Mouse (Mus musculus) urinary bladder, postnatal 36 days (tissue): Measurements from ENCODE around the gene Grin3b.
"Not testable (repeated sequence)": the region's sequence is repeated elsewhere in the genome, so short reads cannot be mapped to it uniquely, and the experiment has no call there.

Experiments
- DNase-seq, 2 experiments: peaks; one replicate each; pipeline ENCODE4 v3.0.0; 2022; ENCODE audit warnings: low spot score in 2 of 2, mixed read lengths in 1 of 2

Gene Grin3b

GRCm38 (mm10) chr10:79936284-79936910 is 34.1 kb upstream of the Grin3b start:
- no peak for DNase-seq

- DNase-seq: peak; percentile 86 to 89
Observed at GRCm38 (mm10) chr10:79936911-79937441, 33.5 kb upstream of the Grin3b start.

DNA sequence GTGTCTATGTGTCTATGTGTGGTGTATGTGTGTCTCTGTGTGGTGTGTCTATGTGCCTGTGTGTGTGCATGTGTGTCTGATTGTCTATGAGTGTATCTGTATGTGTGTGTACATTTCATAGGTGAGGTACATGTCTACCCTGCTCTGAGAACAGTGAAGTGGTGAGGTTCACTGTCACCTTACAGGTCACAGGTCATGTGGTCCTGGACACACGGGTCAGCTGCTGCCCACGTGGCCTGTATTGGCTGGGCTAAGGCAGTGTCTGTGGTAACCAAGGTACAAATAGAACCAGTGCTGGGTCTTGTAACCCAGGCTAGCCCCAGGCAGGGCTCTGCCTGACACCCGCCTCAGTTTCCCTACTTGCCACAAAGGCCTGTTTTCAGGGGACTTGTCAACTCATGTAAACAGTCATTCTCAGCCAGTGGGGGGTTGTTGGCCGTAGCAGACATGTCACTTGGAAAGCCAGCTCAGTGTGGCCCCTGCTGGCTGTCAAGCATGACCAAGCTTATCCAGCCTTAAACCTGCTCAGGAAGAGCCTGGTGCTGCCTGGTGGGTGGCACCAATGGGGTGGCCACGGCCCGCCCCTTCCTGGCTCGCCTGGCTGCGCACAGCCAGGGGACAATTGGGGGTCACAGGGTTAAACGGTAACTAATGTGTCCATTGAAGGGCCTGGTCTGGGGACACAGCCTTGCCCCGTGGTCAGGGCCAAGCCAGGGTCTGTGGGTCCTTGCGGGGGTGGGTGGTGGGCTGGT is 32.6 kb upstream of the Grin3b start:
- DNase-seq: no peak

GRCm38 (mm10) chr10:79940749-79941148 is 29.8 kb upstream of the Grin3b start:
- no peak for DNase-seq

DNA sequence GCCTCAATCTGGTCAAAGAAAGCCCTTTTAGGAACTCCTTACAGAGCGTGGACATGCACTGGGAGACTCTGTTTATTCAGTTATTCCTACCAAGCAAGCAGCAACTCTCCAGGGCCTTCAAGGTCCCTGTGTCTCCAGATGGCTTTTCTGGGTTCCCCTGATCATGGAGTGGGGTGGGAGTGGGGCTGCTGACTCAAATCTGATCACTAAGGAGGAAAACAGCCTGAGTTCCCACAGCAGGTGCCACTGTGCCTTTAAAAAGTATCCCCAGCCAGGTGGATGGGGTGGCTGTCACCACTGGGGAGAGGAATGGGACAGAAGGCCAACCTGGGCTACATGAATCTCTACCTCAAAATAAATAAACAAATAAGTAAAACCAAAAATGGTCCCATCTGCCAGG is 27.5 kb upstream of the Grin3b start:
- no peak for DNase-seq

- DNase-seq: no peak
Observed at GRCm38 (mm10) chr10:79943471-79943901, 27.0 kb upstream of the Grin3b start.

GRCm38 (mm10) chr10:79945507-79946234 is 24.8 kb upstream of the Grin3b start:
- DNase-seq: peak; percentile 44 to 46

- no peak for DNase-seq
Observed at GRCm38 (mm10) chr10:79946752-79947322, 23.7 kb upstream of the Grin3b start.

DNA sequence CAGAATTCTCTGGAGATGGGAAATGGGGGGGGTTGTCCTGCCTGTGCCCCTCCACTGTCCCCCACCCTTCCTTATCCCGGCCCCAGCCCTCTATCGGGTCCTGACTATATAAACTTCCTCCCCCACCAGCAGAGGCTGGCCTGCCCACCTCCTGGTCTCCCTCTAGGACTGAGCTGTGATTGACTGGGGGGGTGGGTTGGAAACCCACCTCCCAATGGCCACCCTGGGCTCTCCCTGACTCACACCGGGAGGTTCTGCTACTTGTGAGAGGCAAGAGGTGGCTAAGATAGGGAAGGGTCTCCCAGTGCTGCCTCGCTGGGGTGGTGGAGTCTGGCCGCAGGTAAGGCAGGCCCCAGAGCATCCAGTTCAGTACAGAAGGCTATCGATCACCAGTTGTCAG is 23.0 kb upstream of the Grin3b start:
- no peak for DNase-seq

DNA sequence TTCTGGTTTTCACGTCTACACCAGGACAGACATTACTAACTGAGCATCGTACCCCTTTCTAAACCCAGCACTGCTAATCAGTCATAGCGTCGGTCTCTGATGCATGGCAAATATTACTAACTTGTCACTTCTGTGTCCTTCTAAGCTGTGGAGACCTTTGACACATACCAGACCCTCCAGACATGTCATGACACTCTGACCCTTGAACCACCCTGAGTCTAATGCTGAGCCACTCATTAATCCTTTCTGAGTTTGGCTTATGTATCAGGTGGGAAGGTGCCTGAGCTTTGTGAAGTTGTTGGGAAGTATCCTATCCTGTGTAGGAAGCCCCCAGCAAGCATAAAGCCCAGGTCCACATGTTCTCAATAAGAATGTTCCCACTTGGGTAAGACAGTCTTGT is 20.6 kb upstream of the Grin3b start:
- DNase-seq: no peak

GRCm38 (mm10) chr10:79950661-79951060 is 19.9 kb upstream of the Grin3b start:
- DNase-seq: no peak

GRCm38 (mm10) chr10:79953946-79954345 is 16.6 kb upstream of the Grin3b start:
- no peak for DNase-seq

- DNase-seq: no peak
Observed at GRCm38 (mm10) chr10:79955691-79956090, 14.8 kb upstream of the Grin3b start.

DNA sequence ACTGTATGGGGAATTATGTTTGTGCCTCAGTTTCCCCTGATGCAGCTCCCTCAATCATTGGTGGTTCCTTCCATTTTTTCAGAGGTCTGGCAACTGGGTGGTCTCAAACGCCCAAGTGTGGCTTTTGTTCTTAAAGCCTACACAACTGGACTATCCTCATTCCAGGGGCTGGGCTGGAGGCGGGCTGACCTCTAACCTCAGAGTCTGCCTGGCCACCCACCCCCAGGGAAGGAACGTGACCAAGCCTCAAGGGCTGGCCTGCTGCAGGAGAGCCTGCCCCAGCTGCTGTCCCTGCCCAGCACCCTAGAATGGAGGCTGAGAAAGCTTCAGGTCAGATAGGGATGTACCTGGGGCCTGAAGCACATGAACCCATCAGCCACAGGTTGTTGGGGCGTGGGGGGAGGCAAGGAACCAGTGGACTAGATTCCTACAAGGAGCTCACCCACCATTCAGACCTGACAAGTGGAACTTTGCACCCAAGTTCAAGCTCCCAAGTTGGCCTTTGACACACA is 13.8 kb upstream of the Grin3b start:
- DNase-seq: no peak

DNA sequence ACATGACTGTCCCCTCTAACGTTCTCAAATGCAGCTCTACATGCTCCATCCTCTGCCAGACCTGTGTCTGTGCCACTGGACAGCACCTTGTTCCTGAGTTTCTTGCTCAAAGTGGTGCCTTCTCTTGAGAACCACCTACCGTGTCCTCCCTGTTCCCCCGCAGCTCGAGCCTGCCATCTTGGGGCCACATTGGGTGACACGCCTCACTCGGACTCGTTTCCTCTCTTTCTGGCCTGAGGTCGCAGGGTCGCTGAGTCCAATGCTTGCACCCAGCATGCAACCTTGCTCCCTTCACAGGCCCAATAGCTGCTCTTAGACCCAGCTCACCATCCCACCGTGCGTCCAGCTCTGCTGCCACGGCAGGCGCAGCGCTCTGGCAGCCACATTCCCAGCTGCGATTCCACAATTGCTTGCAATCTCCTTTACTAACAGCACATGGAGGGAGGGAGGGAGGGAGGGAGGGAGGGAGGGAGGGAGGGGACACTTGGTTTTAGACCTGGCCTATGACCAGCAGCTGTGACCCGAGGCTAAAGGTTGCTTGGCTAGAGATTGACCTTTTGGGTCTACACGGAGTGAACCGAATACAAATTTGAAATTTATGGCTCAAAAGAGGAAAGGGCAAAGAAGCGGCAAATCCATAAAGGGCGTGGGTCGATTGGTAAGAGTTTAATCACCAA is 12.2 kb upstream of the Grin3b start:
- peak; percentile 73 to 85 for DNase-seq

- DNase-seq: not testable (repeated sequence)
Observed at GRCm38 (mm10) chr10:79959412-79959811, 11.1 kb upstream of the Grin3b start.

- peak; percentile 99 to 100 for DNase-seq
Observed at GRCm38 (mm10) chr10:79959847-79960601, 10.5 kb upstream of the Grin3b start, which contains the start of gene Wdr18. Gene Wdr18 (plus strand): TSS chr10:79960152.

DNA sequence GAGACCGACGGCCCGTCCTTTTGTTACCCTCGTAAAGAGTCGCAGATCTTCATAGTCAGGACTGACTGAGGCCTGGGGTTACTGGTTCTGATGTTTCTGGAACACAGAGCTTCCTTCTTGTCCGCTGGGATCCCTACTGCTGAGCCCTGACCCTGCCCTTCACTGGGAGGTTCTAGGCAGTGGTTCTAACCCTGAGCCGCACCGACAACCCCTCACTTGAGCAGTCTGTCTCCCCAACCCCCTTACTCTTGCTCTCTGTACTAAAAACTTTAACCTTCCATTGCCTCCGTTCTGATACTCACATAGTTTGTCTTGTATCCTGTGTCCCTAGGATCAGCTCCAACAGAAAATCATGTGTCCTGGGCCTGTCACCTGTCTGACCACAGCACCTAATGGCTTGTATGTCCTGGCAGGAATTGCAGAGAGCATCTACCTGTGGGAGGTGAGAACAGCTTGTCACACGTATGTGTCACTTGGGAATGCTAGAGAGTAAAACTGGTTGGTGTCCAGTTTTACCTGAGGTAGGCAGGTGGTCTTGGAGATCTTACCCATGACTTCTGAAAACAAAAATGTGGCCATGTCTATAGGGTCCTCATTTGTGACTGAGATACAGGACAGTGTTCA is 9.7 kb upstream of the Grin3b start:
- no peak for DNase-seq

DNA sequence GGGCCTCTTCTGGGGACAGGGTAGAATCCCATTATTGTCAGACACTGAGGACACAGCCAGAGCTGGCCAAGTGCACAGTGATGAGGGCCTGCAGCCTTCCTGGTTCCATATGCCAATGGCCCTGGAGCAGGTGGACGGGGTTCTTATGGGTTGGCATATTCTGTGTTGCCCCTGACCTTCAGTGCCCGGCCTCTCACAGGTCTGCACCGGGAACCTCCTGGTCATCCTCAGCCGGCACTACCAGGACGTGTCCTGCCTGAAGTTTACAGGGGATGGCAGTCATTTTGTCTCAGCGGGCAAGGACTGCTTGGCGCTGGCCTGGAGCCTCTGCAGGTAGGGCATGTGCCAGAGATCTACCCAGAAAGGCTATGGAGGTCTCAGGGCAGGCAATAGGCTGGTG is 5.8 kb upstream of the Grin3b start:
- DNase-seq: no peak

- DNase-seq: no peak
Observed at GRCm38 (mm10) chr10:79965325-79965724, 5.2 kb upstream of the Grin3b start.
